Mouse (Mus musculus) midbrain, postnatal 0 days (tissue): ENCODE measurements around the gene Xpnpep1. TPM values are rescaled to one million over a fixed set of nuclear protein-coding genes. Genes with fewer than 3 reads are reported as not detected.

ENCODE experiments used
- ATAC-seq: fragments of 200-750 bp; cut with Nextera tagmentation; 2 replicates; pipeline ENCODE4 v1.8.0; 2017; ENCODE audit warnings: moderate number of reproducible peaks, mild to moderate bottlenecking, moderate TSS enrichment, moderate library complexity; ENCODE audit not compliant: low FRiP score
- DNase-seq: peaks from one replicate; pipeline ENCODE4 v3.0.0-alpha.2; 2015; ENCODE audit warnings: low spot score
- H3K27ac ChIP-seq: fragments of 300-500 bp; sonication (generic); 2 replicates; pipeline ENCODE4 v1.5.1; 2014; ENCODE audit warnings: low read depth, mild to moderate bottlenecking, low read length, mixed read lengths
- H3K27me3 ChIP-seq: fragments of 300-500 bp; sonication (generic); 2 replicates; pipeline ENCODE4 v1.6.1; 2014; ENCODE audit warnings: low read length, control low read depth, mixed read lengths; ENCODE audit not compliant: insufficient read depth
- H3K36me3 ChIP-seq: fragments of 300-500 bp; sonication (generic); 2 replicates; pipeline ENCODE4 v1.6.1; 2014; ENCODE audit warnings: low read length, control low read depth, mixed read lengths; ENCODE audit not compliant: insufficient read depth
- H3K4me1 ChIP-seq: fragments of 300-500 bp; sonication (generic); 2 replicates; pipeline ENCODE4 v1.6.1; 2014; ENCODE audit warnings: mild to moderate bottlenecking, control low read depth, antibody characterized with exemption, low read length, mixed read lengths; ENCODE audit not compliant: insufficient read depth
- H3K4me2 ChIP-seq: fragments of 300-500 bp; sonication (generic); 2 replicates; pipeline ENCODE4 v1.6.1; 2014; ENCODE audit warnings: low read depth, mild to moderate bottlenecking, low read length, mixed read lengths; ENCODE audit not compliant: poor library complexity, severe bottlenecking
- H3K4me3 ChIP-seq: fragments of 300-500 bp; sonication (generic); 2 replicates; pipeline ENCODE4 v1.5.1; 2014; ENCODE audit warnings: low read depth, mild to moderate bottlenecking, low read length, moderate library complexity
- H3K9ac ChIP-seq: fragments of 300-500 bp; sonication (generic); replicated peaks from 2 replicates; pipeline ENCODE4 v1.6.1; 2014; ENCODE audit warnings: mild to moderate bottlenecking, low read length, moderate library complexity, mixed read lengths; ENCODE audit not compliant: poor library complexity, severe bottlenecking
- H3K9me3 ChIP-seq: fragments of 300-500 bp; sonication (generic); 2 replicates; pipeline ENCODE4 v1.6.1; 2016; ENCODE audit warnings: low read length, control low read depth
- CTCF ChIP-seq: IDR thresholded peaks from 2 replicates; pipeline ENCODE4 v1.5.1; 2016; ENCODE audit warnings: antibody characterized with exemption, mild to moderate bottlenecking
- WGBS: fragments of 180-500 bp; shearing (Covaris S2); extraction: QIAGEN DNeasy Blood & Tissue Kit; methylation state at CpG from one replicate; pipeline ENCODE4 v1.1.7; 2014; 5-methylcytosine and 5-hydroxymethylcytosine counted together
- polyA plus RNA-seq: library from polyadenylated mRNA; unstranded; fragments of >200 nt; fragmentation: Nextera tagmentation; extraction: Ambion mirVana; gene quantifications from 2 replicates; pipeline ENCODE4 v1.2.1, GENCODE M21; 2015
- total RNA-seq: library from RNA; depleted of rRNA; stranded (reverse); fragments of >200 nt; gene quantifications from 2 replicates; pipeline ENCODE4 v1.2.3, GENCODE M21; 2014

Gene Xpnpep1
- total and polyA plus RNA-seq, 2 experiments from 2014 or later, result 91.0 to 110 TPM

DNA sequence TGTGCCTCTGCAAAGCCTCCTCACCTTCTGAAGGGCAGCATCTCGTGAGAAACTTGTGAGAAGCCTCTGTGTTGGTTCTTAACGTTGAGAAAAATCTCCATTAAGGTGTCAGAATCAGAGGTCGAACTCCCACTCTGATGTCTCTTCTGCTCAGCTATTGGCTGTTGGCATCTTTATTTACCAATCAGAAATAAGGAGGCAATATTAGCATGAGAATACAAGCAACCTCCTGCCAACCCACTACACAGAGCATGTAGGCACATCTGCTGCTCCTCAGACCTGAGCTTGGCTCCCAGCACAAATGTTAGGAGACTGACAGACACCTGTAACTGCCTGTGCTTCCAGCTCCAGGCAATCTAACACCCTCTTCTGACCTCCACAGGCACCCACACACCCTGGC, 22.0 kb upstream of the Xpnpep1 start:
- no peak for TF ChIP-seq CTCF
- Histone ChIP-seq H3K9ac (no peak overlapping the region), H3K4me1 (no peaks in the 10 kb centered on the region), H3K4me2 (no peak overlapping the region), H3K27ac (no peak overlapping the region), H3K27me3 (no peaks in the 10 kb centered on the region), H3K9me3 (no peaks in the 10 kb centered on the region), H3K36me3 (no peaks in the 10 kb centered on the region), H3K4me3 (no peak overlapping the region)
- no peak for DNase-seq
- 46% methylated on average over 3 of the region's 3 CpGs for WGBS
- ATAC-seq, result no peak

DNA sequence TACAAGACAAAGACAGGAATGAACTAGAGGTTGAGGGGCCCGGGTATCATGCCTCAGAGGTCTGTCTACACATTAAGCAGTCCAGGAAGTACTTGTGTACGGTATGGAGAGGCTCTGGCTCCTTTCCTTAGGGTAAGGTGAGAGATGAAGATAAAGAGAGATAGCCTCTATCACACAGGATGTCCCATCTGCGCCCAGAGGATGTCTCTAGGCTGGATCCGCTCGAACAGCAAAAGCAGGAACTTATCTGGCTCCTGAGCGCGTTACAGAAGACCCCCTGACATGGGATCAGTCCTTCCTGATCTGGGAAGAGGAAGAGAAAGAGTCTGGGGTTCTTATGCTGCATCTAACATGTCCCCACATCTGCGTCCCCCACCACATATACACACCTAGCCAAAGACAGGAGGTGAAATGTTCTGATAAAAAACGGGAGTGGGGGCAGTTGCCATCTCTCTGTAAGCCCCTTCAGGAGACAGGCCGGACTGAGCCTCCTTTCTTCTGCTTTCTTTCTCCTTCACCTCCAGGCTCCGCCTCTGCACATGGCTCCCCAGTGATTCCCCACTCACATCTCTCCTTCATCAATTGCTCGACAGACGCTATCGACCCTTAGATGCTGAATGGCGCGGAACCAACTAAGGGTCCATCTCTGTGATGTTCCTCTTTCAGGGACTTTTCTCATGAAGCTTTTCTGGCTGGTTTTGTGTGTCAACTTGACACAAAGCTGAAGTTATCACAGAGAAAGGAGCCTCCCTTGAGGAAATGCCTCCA, 19.5 kb upstream of the Xpnpep1 start:
- 90% methylated on average over 16 of the region's 16 CpGs for WGBS
- H3K9me3 ChIP-seq, result no peaks in the 10 kb centered on the region

DNA sequence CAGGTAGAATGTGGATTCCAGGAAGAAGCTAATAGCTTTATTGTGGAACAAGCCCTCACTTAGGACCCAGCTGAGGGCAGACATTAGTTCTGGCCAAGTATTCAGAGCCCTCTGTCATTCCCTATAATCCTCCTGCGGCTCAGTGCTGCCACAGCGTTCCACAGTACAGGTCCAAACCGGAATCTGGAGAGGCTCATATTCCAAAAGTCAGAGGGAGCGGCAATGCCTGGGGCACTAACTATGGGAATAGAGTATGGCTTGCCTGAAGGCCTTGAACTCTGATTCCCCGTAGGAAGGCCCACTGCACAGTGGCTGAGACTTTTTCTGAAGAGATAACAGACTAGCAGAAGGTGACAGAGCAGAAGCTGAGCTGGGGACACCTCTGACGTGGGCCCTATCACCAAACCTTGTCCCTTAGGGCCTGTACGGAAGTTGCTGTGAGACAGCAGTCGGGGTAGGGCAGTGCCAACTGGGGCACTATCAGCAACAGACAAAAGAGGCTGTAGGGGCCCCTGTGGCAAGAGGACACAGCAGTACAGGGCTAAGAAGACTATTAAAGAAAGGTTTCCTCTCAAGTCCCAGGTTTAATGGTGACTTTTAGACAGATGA, 18.8 kb upstream of the Xpnpep1 start:
- DNase-seq, result no peak
- no peak for TF ChIP-seq CTCF
- 86% methylated on average over 8 of the region's 8 CpGs for WGBS
- H3K4me1 ChIP-seq, result no peaks in the 10 kb centered on the region
- H3K9me3 ChIP-seq, result no peaks in the 10 kb centered on the region
- no peak overlapping the region for H3K9ac ChIP-seq
- no peak overlapping the region for H3K4me3 ChIP-seq
- H3K36me3 ChIP-seq, result no peaks in the 10 kb centered on the region
- no peak for ATAC-seq
- H3K4me2 ChIP-seq, result no peak overlapping the region
- H3K27ac ChIP-seq, result no peak overlapping the region
- no peaks in the 10 kb centered on the region for H3K27me3 ChIP-seq

More for the DNA sequence above, 19.5 kb upstream of the Xpnpep1 start:
- Histone ChIP-seq H3K36me3 (no peaks in the 10 kb centered on the region), H3K4me2 (no peak overlapping the region), H3K27me3 (no peaks in the 10 kb centered on the region), H3K4me3 (no peak overlapping the region), H3K4me1 (no peaks in the 10 kb centered on the region), H3K9ac (no peak overlapping the region), H3K27ac (no peak overlapping the region)
- no peak for TF ChIP-seq CTCF
- DNase-seq (no peak), ATAC-seq (no peak)

DNA sequence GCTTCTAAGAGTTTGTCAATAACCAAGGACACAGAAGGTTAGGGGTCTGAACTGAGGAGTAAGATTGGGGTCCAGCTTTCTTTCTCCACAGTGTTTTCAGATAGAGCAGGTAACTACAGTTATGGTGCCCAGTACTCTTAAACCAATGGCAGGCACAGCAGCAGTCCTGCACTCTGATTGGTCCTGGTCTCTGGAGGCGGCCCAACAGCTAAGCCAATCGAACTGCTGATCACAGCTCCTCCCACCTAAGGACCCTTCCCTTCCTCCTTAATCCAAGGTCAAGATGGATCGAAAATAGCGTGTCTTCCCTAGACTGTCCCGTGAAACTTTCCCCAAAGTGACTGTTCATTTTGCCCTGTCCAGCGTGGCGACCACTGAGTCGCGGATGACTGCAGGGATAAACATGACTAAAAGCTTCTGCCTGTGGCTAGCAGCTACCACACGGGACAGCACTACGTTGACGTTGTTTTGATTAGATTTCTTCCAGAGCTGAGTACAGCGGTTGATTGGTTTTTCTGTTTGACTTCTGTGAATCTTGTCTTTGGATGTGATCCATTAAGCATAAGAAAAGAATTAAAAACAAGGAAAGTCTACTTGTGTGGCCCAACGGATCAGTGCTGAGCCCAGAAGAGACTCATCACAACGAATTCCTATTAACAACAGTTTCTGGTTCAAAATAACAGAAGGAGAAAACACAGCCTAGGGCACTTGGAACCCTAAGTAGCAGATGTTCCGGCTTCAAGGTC, 18.1 kb upstream of the Xpnpep1 start:
- no peak overlapping the region for H3K9ac ChIP-seq
- no peaks in the 10 kb centered on the region for H3K9me3 ChIP-seq
- no peak overlapping the region for H3K4me2 ChIP-seq
- no peak overlapping the region for H3K27ac ChIP-seq
- H3K4me1 ChIP-seq, result no peaks in the 10 kb centered on the region
- ATAC-seq (no peak), DNase-seq (no peak)
- H3K27me3 ChIP-seq, result no peaks in the 10 kb centered on the region
- no peak overlapping the region for H3K4me3 ChIP-seq
- WGBS, result 87% methylated on average over 16 of the region's 16 CpGs
- no peak for TF ChIP-seq CTCF
- no peaks in the 10 kb centered on the region for H3K36me3 ChIP-seq

DNA sequence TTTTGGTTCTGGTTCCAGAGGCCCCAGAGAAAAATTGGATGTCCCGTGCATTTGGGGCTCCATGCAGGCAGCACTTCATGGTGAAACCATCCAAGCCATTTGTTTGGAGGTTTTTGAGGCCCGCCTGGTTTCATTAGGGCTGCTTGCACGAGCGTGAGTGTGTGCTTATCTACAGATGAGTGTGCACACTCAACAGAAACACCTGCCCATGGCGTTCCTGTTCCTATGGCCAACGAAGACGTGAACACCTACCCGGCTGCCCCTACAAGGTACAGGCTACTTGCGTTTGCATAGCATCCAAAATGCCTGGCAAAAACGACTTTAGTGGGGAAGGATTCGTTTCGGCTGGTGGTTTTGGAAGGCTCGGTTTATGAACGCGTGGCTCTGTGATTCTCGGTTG, 13.3 kb upstream of the Xpnpep1 start:
- Histone ChIP-seq H3K9ac (no peak overlapping the region), H3K27ac (no peak overlapping the region), H3K4me2 (no peak overlapping the region), H3K4me1 (no peaks in the 10 kb centered on the region), H3K4me3 (no peak overlapping the region), H3K9me3 (no peaks in the 10 kb centered on the region), H3K36me3 (no peaks in the 10 kb centered on the region), H3K27me3 (no peaks in the 10 kb centered on the region)
- TF ChIP-seq CTCF, result no peak
- ATAC-seq (no peak), DNase-seq (no peak)
- 93% methylated on average over 16 of the region's 16 CpGs for WGBS
